Mouse (Mus musculus) heart, postnatal 0 days (tissue): ENCODE measurements around the gene Utp6. TPM values are rescaled to one million over a fixed set of nuclear protein-coding genes. Genes with fewer than 3 reads are reported as not detected.

Source experiments
- ATAC-seq: fragments of 200-750 bp; cut with Nextera tagmentation; 2 replicates; pipeline ENCODE4 v1.8.0; 2017; ENCODE audit warnings: low read depth, moderate number of reproducible peaks, moderate library complexity; ENCODE audit not compliant: insufficient read depth
- DNase-seq: peaks from one replicate; pipeline ENCODE4 v3.0.0-alpha.2; 2016; ENCODE audit warnings: low spot score
- H3K27ac ChIP-seq: fragments of 300-500 bp; sonication (generic); 2 replicates; pipeline ENCODE4 v1.5.1; 2014; ENCODE audit warnings: low read depth, mild to moderate bottlenecking
- H3K27me3 ChIP-seq: fragments of 300-500 bp; sonication (generic); 2 replicates; pipeline ENCODE4 v1.6.1; 2014; ENCODE audit warnings: low read length, mixed read lengths; ENCODE audit not compliant: control insufficient read depth, insufficient read depth
- H3K36me3 ChIP-seq: fragments of 300-500 bp; sonication (generic); replicated peaks from 2 replicates; pipeline ENCODE4 v1.6.1; 2014; ENCODE audit warnings: low read length, mixed read lengths; ENCODE audit not compliant: control insufficient read depth, insufficient read depth
- H3K4me1 ChIP-seq: fragments of 300-500 bp; sonication (generic); 2 replicates; pipeline ENCODE4 v1.6.1; 2014; ENCODE audit warnings: antibody characterized with exemption; ENCODE audit not compliant: control insufficient read depth, insufficient read depth
- H3K4me2 ChIP-seq: fragments of 300-500 bp; sonication (generic); 2 replicates; pipeline ENCODE4 v1.6.1; 2014; ENCODE audit warnings: low read depth, mild to moderate bottlenecking, low read length, moderate library complexity
- H3K4me3 ChIP-seq: fragments of 300-500 bp; sonication (generic); 2 replicates; pipeline ENCODE4 v1.5.1; 2014; ENCODE audit warnings: low read depth, low read length
- H3K9ac ChIP-seq: fragments of 300-500 bp; sonication (generic); replicated peaks from 2 replicates; pipeline ENCODE4 v1.6.1; 2014; ENCODE audit warnings: low read depth, low read length, mixed read lengths
- H3K9me3 ChIP-seq: fragments of 300-500 bp; sonication (generic); replicated peaks from 2 replicates; pipeline ENCODE4 v1.6.1; 2016; ENCODE audit warnings: low read length; ENCODE audit not compliant: control insufficient read depth
- CTCF ChIP-seq: IDR thresholded peaks from 2 replicates; pipeline ENCODE4 v1.5.1; 2016; ENCODE audit warnings: antibody characterized with exemption, control low read depth, low read depth
- EP300 ChIP-seq: IDR thresholded peaks from 2 replicates; pipeline ENCODE4 v1.6.1; 2016; ENCODE audit warnings: antibody characterized with exemption, low read depth
- WGBS: fragments of 180-500 bp; shearing (Covaris S2); extraction: QIAGEN DNeasy Blood & Tissue Kit; methylation state at CpG from one replicate; pipeline ENCODE4 v1.1.7; 2014; 5-methylcytosine and 5-hydroxymethylcytosine counted together
- polyA plus RNA-seq: library from polyadenylated mRNA; unstranded; fragments of >200 nt; fragmentation: Nextera tagmentation; extraction: Ambion mirVana; gene quantifications from 2 replicates; pipeline ENCODE4 v1.2.1, GENCODE M21; 2015
- total RNA-seq: library from RNA; depleted of rRNA; stranded (reverse); fragments of >200 nt; gene quantifications from 2 replicates; pipeline ENCODE4 v1.2.3, GENCODE M21; 2014; ENCODE audit warnings: low replicate concordance

Gene Utp6
- total and polyA plus RNA-seq, 2 experiments from 2014 or later, result 8.7 to 22.4 TPM

DNA sequence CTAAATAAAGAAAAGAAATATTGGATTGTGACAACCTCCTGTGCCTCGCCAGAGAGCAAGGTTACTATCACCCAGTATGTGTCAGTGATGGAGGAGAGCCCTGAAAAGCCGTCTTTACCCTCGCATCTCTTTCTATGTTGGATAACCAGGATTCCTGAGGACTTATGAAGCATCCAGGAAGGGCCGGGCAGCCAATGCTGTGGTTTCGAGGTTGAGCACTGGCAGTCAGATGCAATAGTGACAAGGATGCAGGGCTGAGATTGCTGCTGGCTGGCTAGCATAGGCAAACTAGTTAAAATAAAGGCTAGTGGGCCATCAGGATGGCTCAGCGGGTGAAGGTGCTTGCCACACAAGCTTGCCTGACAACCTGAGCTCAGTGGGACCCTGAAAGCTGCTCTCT, 61.0 kb downstream of the Utp6 start:
- Histone ChIP-seq H3K27ac (no peak overlapping the region), H3K4me3 (no peak overlapping the region), H3K27me3 (no peaks in the 10 kb centered on the region), H3K9me3 (no peaks in the 10 kb centered on the region), H3K9ac (no peak overlapping the region), H3K36me3 (no peaks in the 10 kb centered on the region), H3K4me1 (no peaks in the 10 kb centered on the region), H3K4me2 (no peak overlapping the region)
- DNase-seq (no peak), ATAC-seq (no peak)
- no peak for TF ChIP-seq CTCF
- TF ChIP-seq EP300, result no peak
- 82% methylated on average over 6 of the region's 6 CpGs for WGBS

DNA sequence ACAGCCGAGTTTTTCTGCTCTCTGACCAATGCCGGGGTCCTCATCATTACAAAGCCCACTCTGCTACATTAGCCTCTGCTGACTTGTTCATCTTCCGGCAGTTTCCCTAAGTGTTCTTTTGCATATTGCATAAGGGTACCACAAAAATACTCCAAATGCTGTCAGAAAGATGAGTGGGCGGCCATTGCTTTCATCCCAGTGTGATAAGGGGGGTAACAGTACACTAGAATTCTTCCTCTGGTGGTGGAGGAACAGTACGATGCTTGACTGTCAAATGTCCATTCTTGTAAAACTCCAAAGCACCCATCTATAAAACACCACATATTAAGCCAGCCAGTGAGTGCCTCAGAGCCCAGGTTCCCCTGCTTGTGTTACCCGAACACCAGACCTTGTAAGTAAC, 69.9 kb downstream of the Utp6 start:
- Histone ChIP-seq H3K4me2 (no peak overlapping the region), H3K4me1 (no peaks in the 10 kb centered on the region), H3K36me3 (no peaks in the 10 kb centered on the region), H3K4me3 (no peak overlapping the region), H3K9me3 (no peaks in the 10 kb centered on the region), H3K27me3 (no peaks in the 10 kb centered on the region), H3K27ac (no peak overlapping the region), H3K9ac (no peak overlapping the region)
- 88% methylated on average over 6 of the region's 6 CpGs for WGBS
- DNase-seq, result no peak
- no peak for TF ChIP-seq CTCF
- TF ChIP-seq EP300, result no peak
- ATAC-seq, result no peak

DNA sequence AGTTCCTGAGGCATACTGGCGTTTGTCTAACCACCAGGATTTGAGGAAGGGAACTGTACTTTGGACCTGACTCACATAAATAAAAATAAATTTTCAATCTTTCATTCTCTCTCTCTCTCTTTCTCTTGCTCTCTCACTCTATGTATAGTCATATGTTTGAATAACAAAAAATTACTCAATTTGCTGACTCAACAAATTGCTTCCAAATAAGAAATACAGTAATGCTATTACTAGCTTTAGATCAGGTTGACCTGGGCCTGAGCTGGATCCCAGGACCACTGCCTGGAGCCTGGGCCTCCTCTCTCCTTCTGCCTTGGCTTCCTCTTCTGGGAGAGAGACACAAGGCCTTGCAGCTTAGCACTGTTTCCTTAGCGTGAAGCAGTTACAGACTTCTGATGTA, 71.4 kb downstream of the Utp6 start:
- no peak overlapping the region for H3K27ac ChIP-seq
- no peaks in the 10 kb centered on the region for H3K9me3 ChIP-seq
- H3K36me3 ChIP-seq, result no peaks in the 10 kb centered on the region
- no peak for DNase-seq
- no peak overlapping the region for H3K4me2 ChIP-seq
- no peak overlapping the region for H3K9ac ChIP-seq
- no peak for TF ChIP-seq EP300
- TF ChIP-seq CTCF, result no peak
- H3K27me3 ChIP-seq, result no peaks in the 10 kb centered on the region
- no peak for ATAC-seq
- 79% methylated on average over 2 of the region's 2 CpGs for WGBS
- no peak overlapping the region for H3K4me3 ChIP-seq
- H3K4me1 ChIP-seq, result peaks cover 3% of the 10 kb centered on the region; the same call in 1 of the 2 replicates

DNA sequence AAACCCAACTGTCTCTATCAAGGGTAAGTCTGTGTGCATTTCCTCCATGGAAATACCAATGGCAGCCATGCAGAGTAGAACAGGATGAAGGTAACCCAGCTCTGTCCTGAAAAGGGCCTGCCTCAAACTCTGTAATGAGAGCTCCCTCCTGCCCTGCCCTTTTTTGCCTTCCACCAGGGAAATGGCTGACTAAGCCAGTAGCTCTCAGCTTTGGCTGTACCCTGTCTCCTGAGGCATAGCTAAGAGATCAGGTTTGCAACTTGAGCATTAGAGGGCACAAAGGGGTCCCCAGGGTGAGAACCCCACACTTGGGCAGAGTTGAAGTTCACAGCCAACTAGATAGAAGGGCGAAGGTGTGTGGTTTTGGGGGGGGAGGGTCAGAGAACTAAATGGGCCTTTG, 75.2 kb downstream of the Utp6 start:
- DNase-seq (no peak), ATAC-seq (no peak)
- Histone ChIP-seq H3K36me3 (no peaks in the 10 kb centered on the region), H3K4me2 (no peak overlapping the region), H3K27me3 (no peaks in the 10 kb centered on the region), H3K9me3 (no peaks in the 10 kb centered on the region), H3K9ac (no peak overlapping the region), H3K4me3 (no peak overlapping the region), H3K4me1 (peaks cover 3% of the 10 kb centered on the region; the same call in 1 of the 2 replicates), H3K27ac (no peak overlapping the region)
- TF ChIP-seq CTCF (no peak), EP300 (no peak)
- WGBS, result 84% methylated on average over 1 of the region's 1 CpGs

DNA sequence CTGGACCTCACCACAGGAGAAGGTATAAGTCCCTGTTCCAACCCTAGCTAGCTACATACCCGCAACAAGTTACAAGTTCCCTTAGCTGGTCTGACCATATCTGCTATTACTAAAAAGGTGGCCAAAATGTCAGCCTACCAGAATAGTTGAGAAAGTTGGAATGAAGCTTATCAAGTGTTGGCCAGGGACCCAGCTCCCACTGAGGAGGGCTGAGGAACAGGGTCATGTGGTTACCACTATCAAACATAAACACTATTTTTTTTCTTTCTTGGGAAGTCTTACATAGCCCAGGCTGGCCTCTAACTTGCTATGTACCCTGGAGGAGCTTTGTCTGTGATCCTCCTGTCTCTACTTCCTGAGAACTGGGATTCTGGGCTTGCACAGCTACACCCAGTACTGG, 75.8 kb downstream of the Utp6 start:
- Histone ChIP-seq H3K27ac (no peak overlapping the region), H3K9me3 (no peaks in the 10 kb centered on the region), H3K36me3 (no peaks in the 10 kb centered on the region), H3K4me2 (no peak overlapping the region), H3K9ac (no peak overlapping the region), H3K27me3 (no peaks in the 10 kb centered on the region), H3K4me1 (peaks cover 3% of the 10 kb centered on the region; the same call in 1 of the 2 replicates), H3K4me3 (no peak overlapping the region)
- no peak for TF ChIP-seq CTCF
- 71% methylated on average over 1 of the region's 1 CpGs for WGBS
- ATAC-seq (no peak), DNase-seq (no peak)

DNA sequence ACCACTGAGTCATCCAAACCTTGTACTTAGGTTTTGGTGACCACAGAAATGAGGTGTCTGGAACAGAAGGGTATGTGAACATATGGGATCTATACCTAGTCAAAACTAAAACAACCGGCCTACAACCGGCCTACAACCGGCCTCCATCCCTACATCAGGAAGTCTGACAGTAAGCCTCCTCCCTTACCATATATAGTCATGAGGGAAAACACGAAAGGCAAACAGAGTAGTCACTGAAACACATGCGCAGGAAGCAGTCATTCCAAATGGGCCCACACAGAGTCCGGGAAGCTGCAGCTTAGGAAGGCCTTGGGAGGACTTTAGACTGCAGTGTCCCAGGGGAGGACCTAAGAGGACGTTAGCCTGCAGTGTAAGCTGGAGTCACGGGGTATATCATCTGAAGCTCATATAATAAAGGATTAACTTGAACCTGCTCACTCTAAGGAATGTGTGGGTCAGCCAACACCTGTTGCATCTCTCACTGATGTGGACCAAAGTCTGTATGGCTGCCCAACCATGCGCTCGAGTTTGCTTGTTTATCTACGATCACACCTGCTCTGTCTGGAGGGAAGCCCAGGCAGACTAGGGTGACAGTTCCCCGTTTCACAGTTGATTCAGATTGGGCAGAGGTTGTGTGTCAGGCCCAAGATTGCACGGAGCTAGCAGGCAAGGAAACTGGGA, 76.3 kb downstream of the Utp6 start:
- DNase-seq, result no peak

More for the DNA sequence above, 76.3 kb downstream of the Utp6 start:
- Histone ChIP-seq H3K9me3 (no peaks in the 10 kb centered on the region), H3K4me3 (no peak overlapping the region), H3K4me1 (peaks cover 3% of the 10 kb centered on the region; the same call in 1 of the 2 replicates), H3K36me3 (no peaks in the 10 kb centered on the region), H3K9ac (no peak overlapping the region), H3K27me3 (no peaks in the 10 kb centered on the region), H3K27ac (no peak overlapping the region), H3K4me2 (no peak overlapping the region)
- no peak for ATAC-seq
- no peak for TF ChIP-seq CTCF
- no peak for TF ChIP-seq EP300
- WGBS, result 61% methylated on average over 13 of the region's 13 CpGs
